Mouse (Mus musculus): ENCODE results near the gene 9330161L09Rik. TPM values are rescaled to one million over a fixed set of nuclear protein-coding genes. Genes with fewer than 3 reads are reported as not detected.

9330161L09Rik gene
- total and polyA plus RNA-seq, 3 experiments, result 1.8 to 2.1 TPM; not detected in 1

- DNase-seq (ENCODE audit: low read depth, low spot score), result no peak
- Histone ChIP-seq H3K4me3 (ENCODE audit: control insufficient read depth in 1 of 2, insufficient read depth in 1 of 2, low read depth in 2 of 2, low read length in 2 of 2) (no peak overlapping the region), H3K79me2 (ENCODE audit: control insufficient read depth, insufficient read depth, low read length, poor library complexity) (no peaks in the 10 kb centered on the region), H3K27ac (ENCODE audit: control insufficient read depth, low read depth, low read length) (no peak overlapping the region), H3K36me3 (ENCODE audit: control insufficient read depth in 1 of 2, insufficient read depth in 2 of 2, low read length in 2 of 2) (peaks cover 0 to 19% of the 10 kb centered on the region in 2 experiments; a peak in 3 of 4 replicates), H3K9me3 (replicated peaks; ENCODE audit: insufficient read depth, low read length) (no peaks in the 10 kb centered on the region), H3K27me3 (ENCODE audit: control insufficient read depth in 1 of 2, insufficient read depth in 2 of 2, low read length in 2 of 2) (no peaks in the 10 kb centered on the region), H3K9ac (ENCODE audit: control insufficient read depth, low read depth, low read length, poor library complexity, severe bottlenecking) (no peak overlapping the region), H3K4me1 (ENCODE audit: control insufficient read depth in 1 of 2, insufficient read depth in 2 of 2, low read length in 2 of 2) (peaks cover 15 to 25% of the 10 kb centered on the region in 2 experiments)
- TF ChIP-seq BHLHE40 (IDR thresholded peaks at IDR 0.05; ENCODE audit: borderline replicate concordance, low read depth, low read length) (no peak), ZC3H11A (IDR thresholded peaks at IDR 0.05; ENCODE audit: low read depth, low read length) (no peak), USF2 (IDR thresholded peaks at IDR 0.05; ENCODE audit: borderline replicate concordance in 1 of 2, insufficient read depth in 1 of 2, low read depth in 1 of 2, low read length in 2 of 2) (no peak), UBTF (IDR thresholded peaks at IDR 0.05; ENCODE audit: borderline replicate concordance, insufficient read depth, low read depth, low read length) (no peak), EP300 (IDR thresholded peaks at IDR 0.05; ENCODE audit: low read depth in 1 of 2, low read length in 2 of 2) (no peak), SIN3A (IDR thresholded peaks at IDR 0.05; ENCODE audit: low read length) (no peak), MYB (IDR thresholded peaks at IDR 0.05; ENCODE audit: low read depth, low read length) (no peak), GATA1 (IDR thresholded peaks at IDR 0.05; ENCODE audit: low read depth, low read length) (no peak), TBP (IDR thresholded peaks at IDR 0.05; ENCODE audit: low read depth, low read length) (no peak), ZKSCAN1 (IDR thresholded peaks at IDR 0.05; ENCODE audit: low read depth, low read length) (no peak), GABPA (IDR thresholded peaks at IDR 0.05; ENCODE audit: low read depth, low read length) (no peak), ZMIZ1 (IDR thresholded peaks at IDR 0.05; ENCODE audit: low read depth, low read length) (no peak), ETS1 (IDR thresholded peaks at IDR 0.05; ENCODE audit: low read depth, low read length) (no peak), POLR2AphosphoS5 (IDR thresholded peaks at IDR 0.05; ENCODE audit: borderline replicate concordance, low read depth, low read length) (no peak), POLR2AphosphoS2 (IDR thresholded peaks at IDR 0.05; ENCODE audit: low read length) (no peak)
Measured at GRCm38 (mm10) chr12:103396751-103397150, 10.9 kb downstream of the 9330161L09Rik start.

GRCm38 (mm10) chr12:103395486-103396275 is 11.9 kb downstream of the 9330161L09Rik start:
- no peaks in the 10 kb centered on the region for H3K9me3 ChIP-seq (replicated peaks; ENCODE audit: insufficient read depth, low read length)
- DNase-seq (ENCODE audit: low read depth, low spot score), result no peak
- H3K4me1 ChIP-seq (ENCODE audit: control insufficient read depth in 1 of 2, insufficient read depth in 2 of 2, low read length in 2 of 2), result peaks cover 15 to 30% of the 10 kb centered on the region in 2 experiments
- H3K27me3 ChIP-seq (ENCODE audit: control insufficient read depth in 1 of 2, insufficient read depth in 2 of 2, low read length in 2 of 2), result no peaks in the 10 kb centered on the region
- TF ChIP-seq ZKSCAN1 (IDR thresholded peaks at IDR 0.05; ENCODE audit: low read depth, low read length), result no peak
- TF ChIP-seq USF2 (IDR thresholded peaks at IDR 0.05; ENCODE audit: borderline replicate concordance in 1 of 2, insufficient read depth in 1 of 2, low read depth in 1 of 2, low read length in 2 of 2), result no peak
- no peak for TF ChIP-seq KAT2A (conservative IDR thresholded peaks at IDR 0.05; ENCODE audit: low read depth, low read length)
- no peak for TF ChIP-seq POLR2A (IDR thresholded peaks at IDR 0.05; ENCODE audit: control insufficient read depth in 1 of 2, insufficient read depth in 1 of 2, low read depth in 1 of 2, low read length in 2 of 2, poor library complexity in 1 of 2)
- TF ChIP-seq MYB (IDR thresholded peaks at IDR 0.05; ENCODE audit: low read depth, low read length), result no peak
- no peak for TF ChIP-seq E2F4 (IDR thresholded peaks at IDR 0.05; ENCODE audit: borderline replicate concordance, low read depth, low read length)
- TF ChIP-seq TBP (IDR thresholded peaks at IDR 0.05; ENCODE audit: low read depth, low read length), result no peak
- TF ChIP-seq SMC3 (IDR thresholded peaks at IDR 0.05; ENCODE audit: low read depth, low read length), result no peak
- peaks cover 0 to 23% of the 10 kb centered on the region in 2 experiments; a peak in 3 of 4 replicates for H3K36me3 ChIP-seq (ENCODE audit: control insufficient read depth in 1 of 2, insufficient read depth in 2 of 2, low read length in 2 of 2)
- no peak overlapping the region for H3K4me3 ChIP-seq (ENCODE audit: control insufficient read depth in 1 of 2, insufficient read depth in 1 of 2, low read depth in 2 of 2, low read length in 2 of 2)
- H3K9ac ChIP-seq (ENCODE audit: control insufficient read depth, low read depth, low read length, poor library complexity, severe bottlenecking), result no peak overlapping the region
- H3K27ac ChIP-seq (ENCODE audit: control insufficient read depth, low read depth, low read length), result no peak overlapping the region
- no peaks in the 10 kb centered on the region for H3K79me2 ChIP-seq (ENCODE audit: control insufficient read depth, insufficient read depth, low read length, poor library complexity)
